Mouse (Mus musculus): ENCODE measurements around the gene Ankmy1.

- no peak for TF ChIP-seq CTCF (IDR thresholded peaks at IDR 0.05; ENCODE audit: control insufficient read depth, insufficient read depth, insufficient read length)
- no peak for TF ChIP-seq USF1 (IDR thresholded peaks at IDR 0.05; ENCODE audit: low read depth)
- TF ChIP-seq CEBPB (IDR thresholded peaks at IDR 0.05; ENCODE audit: low read depth): no peak
- no peak for TF ChIP-seq MAX (IDR thresholded peaks at IDR 0.05)
- TF ChIP-seq FOSL1 (IDR thresholded peaks at IDR 0.05; ENCODE audit: insufficient read depth, low read length, poor library complexity, severe bottlenecking): no peak
- TF ChIP-seq MYOG (IDR thresholded peaks at IDR 0.05; ENCODE audit: control insufficient read depth, extremely low read depth, insufficient read length): no peak
Measured at GRCm38 (mm10) chr1:92902786-92903185, at the start of gene Ankmy1.
